Mouse (Mus musculus) limb, embryonic 13.5 days (tissue): ENCODE data around the gene Gm10424. TPM values are rescaled to one million over a fixed set of nuclear protein-coding genes. Genes with fewer than 3 reads are reported as not detected.
"Not testable (repeated sequence)": the region's sequence is repeated elsewhere in the genome, so short reads cannot be mapped to it uniquely, and the experiment has no call there.

Source experiments
- ATAC-seq: fragments of 200-750 bp; cut with Nextera tagmentation; 2 replicates; pipeline ENCODE4 v1.8.0; 2017; ENCODE audit warnings: low read depth, moderate number of reproducible peaks, moderate TSS enrichment; ENCODE audit not compliant: low FRiP score
- H3K27ac ChIP-seq: fragments of 300-500 bp; sonication (generic); 2 replicates; pipeline ENCODE4 v1.5.1; 2015; ENCODE audit warnings: inconsistent platforms, mild to moderate bottlenecking, moderate library complexity
- H3K27me3 ChIP-seq: fragments of 300-500 bp; sonication (generic); 2 replicates; pipeline ENCODE4 v1.6.1; 2015; ENCODE audit warnings: mild to moderate bottlenecking, inconsistent platforms
- H3K36me3 ChIP-seq: fragments of 300-500 bp; sonication (generic); 2 replicates; pipeline ENCODE4 v1.6.1; 2015; ENCODE audit warnings: inconsistent platforms, mild to moderate bottlenecking, moderate library complexity
- H3K4me1 ChIP-seq: fragments of 300-500 bp; sonication (generic); 2 replicates; pipeline ENCODE4 v1.6.1; 2015; ENCODE audit warnings: inconsistent platforms
- H3K4me2 ChIP-seq: fragments of 300-500 bp; sonication (generic); replicated peaks from 2 replicates; pipeline ENCODE4 v1.6.1; 2015; ENCODE audit warnings: inconsistent platforms, mild to moderate bottlenecking, moderate library complexity
- H3K4me3 ChIP-seq: fragments of 300-500 bp; sonication (generic); 2 replicates; pipeline ENCODE4 v1.5.1; 2015; ENCODE audit warnings: moderate library complexity, mild to moderate bottlenecking, inconsistent platforms
- H3K9ac ChIP-seq: fragments of 300-500 bp; sonication (generic); 2 replicates; pipeline ENCODE4 v1.6.1; 2015; ENCODE audit warnings: mild to moderate bottlenecking, inconsistent platforms
- H3K9me3 ChIP-seq: fragments of 300-500 bp; sonication (generic); 2 replicates; pipeline ENCODE4 v1.6.1; 2016; ENCODE audit warnings: inconsistent platforms
- WGBS: fragments of 180-500 bp; shearing (Covaris S2); methylation state at CpG from one replicate; pipeline ENCODE4 v1.1.7; 2015; 5-methylcytosine and 5-hydroxymethylcytosine counted together
- polyA plus RNA-seq: library from polyadenylated mRNA; unstranded; fragments of >200 nt; fragmentation: Nextera tagmentation; extraction: Ambion mirVana; gene quantifications from 2 replicates; pipeline ENCODE4 v1.2.1, GENCODE M21; 2015

The Gm10424 gene
- not detected in 2 replicates for polyA plus RNA-seq

DNA sequence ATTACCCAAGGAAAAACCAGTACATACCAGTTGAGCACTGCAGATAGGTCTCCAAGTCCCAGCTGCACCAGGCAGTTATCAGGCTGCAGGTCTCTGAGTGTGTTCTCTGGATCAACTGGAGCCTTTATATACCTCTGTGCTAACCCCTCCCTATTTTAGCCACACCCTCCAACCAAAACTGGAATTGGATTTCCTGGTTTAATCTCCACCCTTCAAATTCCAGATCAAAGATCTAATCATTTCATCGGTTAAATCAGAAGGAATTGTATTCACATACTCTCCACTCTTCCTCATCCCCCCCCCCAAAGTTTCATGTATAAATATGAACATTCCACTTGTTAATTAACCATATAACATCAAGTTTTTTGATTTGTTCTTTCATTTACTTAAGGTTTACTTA lies at the start of gene Gm10424:
Gm10424 (minus strand) TSS at position 101 of the 400 bp plus-strand sequence.
- H3K4me3 ChIP-seq, H3K27ac ChIP-seq, H3K27me3 ChIP-seq, H3K4me1 ChIP-seq, H3K9me3 ChIP-seq, H3K4me2 ChIP-seq, H3K9ac ChIP-seq, H3K36me3 ChIP-seq, ATAC-seq: not testable (repeated sequence)
- WGBS: no CpG with 5 or more reads among the region's 1 CpGs

DNA sequence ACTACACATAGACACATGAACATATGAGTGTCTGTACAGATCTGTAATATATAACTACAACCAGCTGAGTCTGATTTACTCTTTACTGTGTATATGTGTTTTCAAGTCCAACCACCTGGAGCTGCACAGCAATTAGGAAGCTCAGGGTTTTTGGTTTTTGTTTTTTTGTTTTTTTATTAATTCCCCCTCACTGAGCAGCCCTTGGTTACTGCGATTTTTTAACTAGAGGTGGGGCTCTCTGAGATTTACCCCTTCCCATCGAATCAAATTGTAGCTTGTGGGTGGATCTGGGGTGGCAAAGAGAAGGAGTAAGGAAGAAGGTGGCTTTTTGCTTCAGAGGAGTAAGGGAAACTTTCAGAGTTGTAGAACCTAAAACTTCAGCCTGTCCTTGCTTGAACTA lies 33.0 kb upstream of the Gm10424 start, which contains the start of gene Gm3259:
Gm3259 (plus strand) TSS at position 301 of the 400 bp plus-strand sequence.
- not testable (repeated sequence) for H3K9me3 ChIP-seq, H3K4me2 ChIP-seq, H3K27me3 ChIP-seq, H3K4me3 ChIP-seq, H3K27ac ChIP-seq, H3K36me3 ChIP-seq, ATAC-seq, H3K9ac ChIP-seq, H3K4me1 ChIP-seq
- WGBS: 63% methylated on average over 2 of the region's 2 CpGs

Other genes starting within 250 kb of the Gm10424 start
- not detected in 2 replicates for gene Gm7942, start 165.8 kb downstream of the Gm10424 start, polyA plus RNA-seq
- not detected in 2 replicates for gene Gm16513, start 90.1 kb downstream of the Gm10424 start, polyA plus RNA-seq
- gene Gm3259, start 33.1 kb upstream of the Gm10424 start, polyA plus RNA-seq: not detected in 2 replicates
- gene D5Ertd577e, start 184.0 kb upstream of the Gm10424 start, polyA plus RNA-seq: not detected in 2 replicates
- not detected in 2 replicates for gene Gm3286, start 238.0 kb upstream of the Gm10424 start, polyA plus RNA-seq